In the genomic region with DNA sequence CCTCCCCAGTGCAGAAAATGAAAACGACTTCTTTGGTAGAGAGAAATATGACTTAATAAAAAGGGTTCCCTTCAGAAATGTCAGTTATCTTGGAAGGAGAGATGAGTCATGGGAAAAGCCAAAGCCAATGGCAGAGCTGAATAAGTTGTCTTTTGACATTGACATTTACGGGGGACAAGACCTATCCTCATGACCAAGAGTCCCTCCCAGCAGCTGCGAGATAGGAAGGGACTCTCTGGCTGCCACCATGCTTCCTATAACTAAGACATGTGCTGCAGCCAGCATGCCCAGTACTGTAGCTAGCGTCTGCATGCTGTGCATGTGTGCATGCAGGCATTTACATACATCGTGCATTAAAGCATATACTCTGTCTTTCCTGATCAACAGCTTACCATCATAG, we compare ENCODE assay signal across 26 mouse cellular contexts. TPM values are rescaled to one million over a fixed set of nuclear protein-coding genes. Genes with fewer than 3 reads are reported as not detected.
DNase-seq lines count a peak whose midpoint lies in the region; ATAC-seq and TF ChIP-seq lines count a peak whose summit lies in the region.
"Had no signal": no experiment of that assay in that cellular context is flagged by ENCODE, and none has a peak within 500 bp of the region (broad histone marks: within the 10 kb centered on the region; RNA-seq: fewer than 3 reads in every experiment).

No protein-coding gene starts in this region.

- no peak overlapping the region for H3K4me3 ChIP-seq in heart, embryonic 16.5 days (ENCODE audit: low read length)
- H3K4me3 ChIP-seq in lung, embryonic 15.5 days, result no peak overlapping the region
- H3K4me3 ChIP-seq in lung, adult 2 months (replicated peaks; ENCODE audit: extremely low read depth, low read depth, low read length), result no peak overlapping the region
- H3K4me3 ChIP-seq in neural tube, embryonic 15.5 days (replicated peaks), result no peak overlapping the region
- H3K4me3 ChIP-seq: hindbrain, embryonic 13.5 days; liver, embryonic 15.5 days; megakaryocyte, embryonic 14.5 days; midbrain, embryonic 12.5 days; myocyte; neural tube, embryonic 12.5 days had no signal

- no peak for TF ChIP-seq CTCF in lung, adult 2 months (IDR thresholded peaks at IDR 0.05; ENCODE audit: insufficient read depth, low read length)

- H3K9me3 ChIP-seq in heart, embryonic 16.5 days (replicated peaks; ENCODE audit: control insufficient read depth, low read length), result no peaks in the 10 kb centered on the region
- H3K9me3 ChIP-seq in lung, embryonic 15.5 days, result no peaks in the 10 kb centered on the region
- no peaks in the 10 kb centered on the region for H3K9me3 ChIP-seq in neural tube, embryonic 15.5 days (replicated peaks)
- H3K9me3 ChIP-seq: hindbrain, embryonic 13.5 days; liver, embryonic 15.5 days; megakaryocyte, embryonic 14.5 days; midbrain, embryonic 12.5 days; neural tube, embryonic 12.5 days had no signal

- no peaks in the 10 kb centered on the region for H3K27me3 ChIP-seq in heart, embryonic 16.5 days (ENCODE audit: control insufficient read depth, insufficient read depth, low read length)
- no peaks in the 10 kb centered on the region for H3K27me3 ChIP-seq in lung, embryonic 15.5 days
- H3K27me3 ChIP-seq in neural tube, embryonic 15.5 days (replicated peaks), result no peaks in the 10 kb centered on the region
- H3K27me3 ChIP-seq: hindbrain, embryonic 13.5 days; liver, embryonic 15.5 days; neural tube, embryonic 12.5 days; Patski had no signal

- TF ChIP-seq POLR2A in lung, adult 2 months (IDR thresholded peaks at IDR 0.05; ENCODE audit: borderline replicate concordance, extremely low read depth, low read depth, low read length), result no peak

- ATAC-seq in heart, embryonic 16.5 days (replicated peaks; ENCODE audit: extremely low read depth, insufficient read depth, low FRiP score), result no peak
- ATAC-seq in lung, embryonic 15.5 days (ENCODE audit: borderline replicate concordance, extremely low read depth, low FRiP score, low TSS enrichment), result no peak
- ATAC-seq in neural tube, embryonic 15.5 days (ENCODE audit: low FRiP score), result no peak
- ATAC-seq: forebrain, embryonic 14.5 days; intestine, embryonic 16.5 days; Patski had no signal

- peak overlapping the region; percentile 11; the same call in 1 of the 2 replicates for H3K27ac ChIP-seq in heart, embryonic 16.5 days (ENCODE audit: low read length)
- H3K27ac ChIP-seq in lung, embryonic 15.5 days, result 0 out of 2 replicates have a peak overlapping the region, but pooled peaks have one; percentile 54
- no peak overlapping the region for H3K27ac ChIP-seq in neural tube, embryonic 15.5 days (replicated peaks)
- H3K27ac ChIP-seq: liver, embryonic 15.5 days; midbrain, embryonic 12.5 days; neural tube, embryonic 12.5 days; stomach, postnatal 0 days had no signal

- peak; percentile 38 for DNase-seq in adrenal gland, adult 8-10 months
- DNase-seq in adrenal gland, adult 18-20 months (ENCODE audit: low spot score in 2 of 2), result no peak
- DNase-seq in heart, postnatal 4 days, result no peak
- DNase-seq in lung, adult 2 months, result no peak
- DNase-seq: cerebellum, adult 8-10 months; cerebellum, postnatal 36 days; kidney, adult 8-10 months; kidney, postnatal 14 days; layer of hippocampus, adult 9-11 months; lung, postnatal 36 days; right cerebral cortex, postnatal 4 days; thymus, postnatal 4 days had no signal

- WGBS in heart, embryonic 16.5 days, result 66% methylated on average over 5 of the region's 5 CpGs
- 73% methylated on average over 5 of the region's 5 CpGs for WGBS in lung, embryonic 15.5 days
- WGBS in lung, adult 2 months, result 64% methylated on average over 5 of the region's 5 CpGs
- 79% methylated on average over 5 of the region's 5 CpGs for WGBS in neural tube, embryonic 15.5 days

- H3K4me1 ChIP-seq in heart, embryonic 16.5 days (ENCODE audit: control insufficient read depth, insufficient read depth, low read length), result peaks cover 46% of the 10 kb centered on the region
- H3K4me1 ChIP-seq in lung, embryonic 15.5 days, result peaks cover 70% of the 10 kb centered on the region
- H3K4me1 ChIP-seq in lung, adult 2 months (ENCODE audit: control insufficient read depth, insufficient read depth, low read length), result peaks cover 26% of the 10 kb centered on the region
- H3K4me1 ChIP-seq in neural tube, embryonic 15.5 days, result peaks cover 17% of the 10 kb centered on the region
- H3K4me1 ChIP-seq: liver, embryonic 15.5 days had no signal

- H3K4me2 ChIP-seq in heart, embryonic 16.5 days (ENCODE audit: low read depth, low read length), result no peak overlapping the region
- no peak overlapping the region for H3K4me2 ChIP-seq in lung, embryonic 15.5 days
- no peak overlapping the region for H3K4me2 ChIP-seq in neural tube, embryonic 15.5 days
- H3K4me2 ChIP-seq: hindbrain, embryonic 13.5 days; liver, embryonic 15.5 days; midbrain, embryonic 12.5 days; neural tube, embryonic 12.5 days had no signal

- 0 out of 2 replicates have a peak, but pooled peaks cover 3% of the 10 kb centered on the region for H3K36me3 ChIP-seq in heart, embryonic 16.5 days (ENCODE audit: control insufficient read depth, insufficient read depth)
- no peaks in the 10 kb centered on the region for H3K36me3 ChIP-seq in lung, embryonic 15.5 days
- H3K36me3 ChIP-seq in neural tube, embryonic 15.5 days, result no peaks in the 10 kb centered on the region
- H3K36me3 ChIP-seq: hindbrain, embryonic 13.5 days; liver, embryonic 15.5 days; midbrain, embryonic 12.5 days; neural tube, embryonic 12.5 days had no signal

- H3K9ac ChIP-seq in heart, embryonic 16.5 days (ENCODE audit: low read length), result no peak overlapping the region
- H3K9ac ChIP-seq in lung, embryonic 15.5 days, result no peak overlapping the region
- H3K9ac ChIP-seq in neural tube, embryonic 15.5 days (replicated peaks), result no peak overlapping the region
- H3K9ac ChIP-seq: hindbrain, embryonic 13.5 days; liver, embryonic 15.5 days; midbrain, embryonic 12.5 days; neural tube, embryonic 12.5 days had no signal

RNA-seq across cellular contexts. Expression of gene Col4a1, which starts 53.6 kb away (rescaled TPM):
- total RNA-seq in adrenal gland, adult 8-10 months (2022), result 100 to 1,000 TPM; 276 to 357 (median 298) TPM
- 100 to 1,000 TPM; 250 to 364 TPM for total RNA-seq in adrenal gland, adult 18-20 months (2021)
- 213 and 274 TPM in 2 replicates for polyA plus RNA-seq in heart, embryonic 16.5 days (2015; fragmentation: Nextera tagmentation; extraction: Ambion mirVana)
- 1,000 to 10,000 TPM; 1,026 to 1,084 TPM for total RNA-seq in heart, postnatal 4 days (2021)
- 335 and 360 TPM in 2 replicates for polyA plus RNA-seq in lung, embryonic 15.5 days (2015; fragmentation: Nextera tagmentation; extraction: Ambion mirVana)
- 556 and 580 TPM in 2 replicates for polyA plus RNA-seq in lung, adult 2 months (2012; rRNA removed)
- 79.3 and 96.2 TPM in 2 replicates for polyA plus RNA-seq in neural tube, embryonic 15.5 days (2015; fragmentation: Nextera tagmentation; extraction: Ambion mirVana)
- total RNA-seq: MEL had no signal

RNA-seq across cellular contexts. Expression of gene Col4a2, which starts 53.6 kb away (rescaled TPM):
- 100 to 1,000 TPM; 122 to 162 (median 137) TPM for total RNA-seq in adrenal gland, adult 8-10 months (2022)
- total RNA-seq in adrenal gland, adult 18-20 months (2021), result 100 to 1,000 TPM; 131 to 150 TPM
- 80.1 and 105 TPM in 2 replicates for polyA plus RNA-seq in heart, embryonic 16.5 days (2015; fragmentation: Nextera tagmentation; extraction: Ambion mirVana)
- 100 to 1,000 TPM; 558 to 588 TPM for total RNA-seq in heart, postnatal 4 days (2021)
- 121 and 126 TPM in 2 replicates for polyA plus RNA-seq in lung, embryonic 15.5 days (2015; fragmentation: Nextera tagmentation; extraction: Ambion mirVana)
- 219 and 237 TPM in 2 replicates for polyA plus RNA-seq in lung, adult 2 months (2012; rRNA removed)
- 35.4 and 43.7 TPM in 2 replicates for polyA plus RNA-seq in neural tube, embryonic 15.5 days (2015; fragmentation: Nextera tagmentation; extraction: Ambion mirVana)
